8 mouse cellular contexts compared by ENCODE assay signal in genomic region chr6:120473427-120473826, GRCm38 (mm10). TPM values are rescaled to one million over a fixed set of nuclear protein-coding genes. Genes with fewer than 3 reads are reported as not detected.
DNase-seq lines count a peak whose midpoint lies in the region; ATAC-seq lines count a peak whose summit lies in the region.

No protein-coding gene starts in this region.

- H3K9me3 ChIP-seq in hindbrain, embryonic 15.5 days: no peaks in the 10 kb centered on the region
- no peaks in the 10 kb centered on the region for H3K9me3 ChIP-seq in liver, embryonic 16.5 days (replicated peaks; ENCODE audit: control insufficient read depth, low read length)

- peak overlapping the region; percentile 69; the same call in 1 of the 2 replicates for H3K27ac ChIP-seq in hindbrain, embryonic 15.5 days (replicated peaks)
- 0 out of 2 replicates have a peak overlapping the region, but pooled peaks have one; percentile 25 for H3K27ac ChIP-seq in liver, embryonic 16.5 days (ENCODE audit: low read length)

- no peaks in the 10 kb centered on the region for H3K27me3 ChIP-seq in hindbrain, embryonic 15.5 days
- no peaks in the 10 kb centered on the region for H3K27me3 ChIP-seq in liver, embryonic 16.5 days (ENCODE audit: control insufficient read depth, insufficient read depth, low read depth, low read length)

- no peak overlapping the region for H3K9ac ChIP-seq in hindbrain, embryonic 15.5 days
- H3K9ac ChIP-seq in liver, embryonic 16.5 days (ENCODE audit: low read depth, low read length): no peak overlapping the region

- H3K4me3 ChIP-seq in hindbrain, embryonic 15.5 days: no peak overlapping the region
- no peak overlapping the region for H3K4me3 ChIP-seq in liver, embryonic 16.5 days (ENCODE audit: low read depth, low read length)

- 13% methylated on average over 5 of the region's 5 CpGs for WGBS in hindbrain, embryonic 15.5 days
- 32% methylated on average over 5 of the region's 5 CpGs for WGBS in liver, embryonic 16.5 days (ENCODE audit: insufficient replicate concordance)

- H3K4me2 ChIP-seq in hindbrain, embryonic 15.5 days: no peak overlapping the region
- peak overlapping the region; percentile 31; the same call in 1 of the 2 replicates for H3K4me2 ChIP-seq in liver, embryonic 16.5 days (ENCODE audit: low read depth, low read length)

- DNase-seq in retina, postnatal 1 day: peak; percentile 47
- DNase-seq in retina, embryonic 14.5 days (ENCODE audit: low spot score): no peak
- DNase-seq in gastrocnemius, postnatal 10 days: no peak
- DNase-seq in cerebellum, adult 11-12 months: no peak
- no peak for DNase-seq in left cerebral cortex, adult 18-20 months (ENCODE audit: low spot score in 2 of 2)

- H3K36me3 ChIP-seq in hindbrain, embryonic 15.5 days: no peaks in the 10 kb centered on the region
- peaks cover 5% of the 10 kb centered on the region for H3K36me3 ChIP-seq in liver, embryonic 16.5 days (ENCODE audit: control insufficient read depth, insufficient read depth)

- 0 out of 2 replicates have a peak, but pooled peaks have one; percentile 31 for ATAC-seq in hindbrain, embryonic 15.5 days (ENCODE audit: low FRiP score, low read depth)
- ATAC-seq in liver, embryonic 16.5 days (ENCODE audit: low read depth): peak; percentile 59
- ATAC-seq in neutrophil, adult 5-6 weeks (ENCODE audit: extremely low read depth, insufficient number of reproducible peaks, low FRiP score, poor library complexity, severe bottlenecking): peak; percentile 83

- H3K4me1 ChIP-seq in hindbrain, embryonic 15.5 days (replicated peaks): peaks cover 23% of the 10 kb centered on the region
- H3K4me1 ChIP-seq in liver, embryonic 16.5 days (ENCODE audit: control insufficient read depth, low read depth, low read length): peaks cover 36% of the 10 kb centered on the region

RNA-seq across cellular contexts. Expression of gene Il17ra, which starts 10.4 kb away (rescaled TPM):
- 5.7 and 6.0 TPM in 2 replicates for polyA plus RNA-seq in hindbrain, embryonic 15.5 days (2015; fragmentation: Nextera tagmentation; extraction: Ambion mirVana)
- polyA plus RNA-seq in liver, embryonic 16.5 days (2015; fragmentation: Nextera tagmentation; extraction: Ambion mirVana): 11.4 and 13.0 TPM in 2 replicates
- 168 and 176 TPM in 2 replicates for total RNA-seq in neutrophil, adult 5-6 weeks (2017)
- total RNA-seq in gastrocnemius, postnatal 10 days (2021): 1 to 10 TPM; 3.3 to 4.9 TPM
- total RNA-seq in left cerebral cortex, adult 18-20 months (2021): 10 to 100 TPM; 18.2 to 19.6 TPM

RNA-seq across cellular contexts. Expression of gene Tmem121b, which starts 20.2 kb away (rescaled TPM):
- 2.9 and 3.5 TPM in 2 replicates for polyA plus RNA-seq in hindbrain, embryonic 15.5 days (2015; fragmentation: Nextera tagmentation; extraction: Ambion mirVana)
- polyA plus RNA-seq in liver, embryonic 16.5 days (2015; fragmentation: Nextera tagmentation; extraction: Ambion mirVana): not detected in 2 replicates
- not detected in 2 replicates for total RNA-seq in neutrophil, adult 5-6 weeks (2017)
- total RNA-seq in gastrocnemius, postnatal 10 days (2021): under 1 TPM; 0.16 to 0.20 TPM
- 10 to 100 TPM; 56.6 to 57.9 TPM for total RNA-seq in left cerebral cortex, adult 18-20 months (2021)

RNA-seq across cellular contexts. Expression of gene Hdhd5, which starts 57.7 kb away (rescaled TPM):
- polyA plus RNA-seq in hindbrain, embryonic 15.5 days (2015; fragmentation: Nextera tagmentation; extraction: Ambion mirVana): 15.4 and 15.6 TPM in 2 replicates
- 8.9 and 9.5 TPM in 2 replicates for polyA plus RNA-seq in liver, embryonic 16.5 days (2015; fragmentation: Nextera tagmentation; extraction: Ambion mirVana)
- 21.1 and 25.8 TPM in 2 replicates for total RNA-seq in neutrophil, adult 5-6 weeks (2017)
- 10 to 100 TPM; 16.8 to 18.4 TPM for total RNA-seq in gastrocnemius, postnatal 10 days (2021)
- total RNA-seq in left cerebral cortex, adult 18-20 months (2021): 10 to 100 TPM; 32.3 to 35.3 TPM

Comparison
In these comparisons a context has a peak if more than half of its experiments do, and no peak if none do; other contexts are left out.
1. ATAC-seq: peak in every context shown above with its lines; median percentile 83 in neutrophil, adult 5-6 weeks; 59 in liver, embryonic 16.5 days; 31 in hindbrain, embryonic 15.5 days.
2. RNA of gene Tmem121b, which starts 20.2 kb away (total RNA-seq): 56.6 to 57.9 TPM in left cerebral cortex, adult 18-20 months; 0.16 to 0.20 TPM in gastrocnemius, postnatal 10 days and not detected in neutrophil, adult 5-6 weeks; every median in the first group is over 10 times any median in the second.